Mouse (Mus musculus) hindbrain, embryonic 10.5 days (tissue): ENCODE measurements at regions not wholly inside any gene's neighbourhood (a gene's known extent, or its start where the extent isn't known, plus 50 kb on each side); places are given as distances from the start of the nearest gene placed in this dataset.

Experiments used
- DNase-seq: peaks from one replicate; pipeline ENCODE4 v3.0.0-alpha.2; 2017; ENCODE audit warnings: low spot score
- H3K27ac ChIP-seq: fragments of 300-500 bp; sonication (generic); 2 replicates; pipeline ENCODE4 v1.5.1; 2016; ENCODE audit warnings: mild to moderate bottlenecking, moderate library complexity
- H3K27me3 ChIP-seq: fragments of 300-500 bp; sonication (generic); 2 replicates; pipeline ENCODE4 v1.6.1; 2016; ENCODE audit warnings: mild to moderate bottlenecking; ENCODE audit not compliant: poor library complexity, insufficient read depth, severe bottlenecking
- H3K36me3 ChIP-seq: fragments of 300-500 bp; sonication (generic); 2 replicates; pipeline ENCODE4 v1.6.1; 2016; ENCODE audit warnings: mild to moderate bottlenecking, moderate library complexity
- H3K4me1 ChIP-seq: fragments of 300-500 bp; sonication (generic); replicated peaks from 2 replicates; pipeline ENCODE4 v1.6.1; 2016; ENCODE audit warnings: mild to moderate bottlenecking
- H3K4me3 ChIP-seq: fragments of 300-500 bp; sonication (generic); 2 replicates; pipeline ENCODE4 v1.5.1; 2016; ENCODE audit warnings: mild to moderate bottlenecking, moderate library complexity
- H3K9me3 ChIP-seq: fragments of 300-500 bp; sonication (generic); 2 replicates; pipeline ENCODE4 v1.6.1; 2016; ENCODE audit warnings: mild to moderate bottlenecking, moderate library complexity
- WGBS: fragments of 180-500 bp; shearing (Covaris S2); methylation state at CpG from one replicate; pipeline ENCODE4 v1.1.7; 2016; 5-methylcytosine and 5-hydroxymethylcytosine counted together

GRCm38 (mm10) chr15:5579559-5579958 is 335.6 kb upstream of the Ptger4 start:
- Histone ChIP-seq H3K27me3 (no peaks in the 10 kb centered on the region), H3K4me3 (no peak overlapping the region), H3K27ac (no peak overlapping the region), H3K36me3 (no peaks in the 10 kb centered on the region), H3K9me3 (no peaks in the 10 kb centered on the region), H3K4me1 (no peaks in the 10 kb centered on the region)
- DNase-seq, result no peak
- 86% methylated on average over 2 of the region's 2 CpGs for WGBS

- DNase-seq, result no peak
- Histone ChIP-seq H3K27ac (no peak overlapping the region), H3K4me3 (no peak overlapping the region), H3K9me3 (no peaks in the 10 kb centered on the region), H3K36me3 (no peaks in the 10 kb centered on the region), H3K4me1 (no peaks in the 10 kb centered on the region), H3K27me3 (no peaks in the 10 kb centered on the region)
- 95% methylated on average over 4 of the region's 4 CpGs for WGBS
These were observed 336.4 kb upstream of the Ptger4 start for GRCm38 (mm10) chr15:5580416-5580815.

GRCm38 (mm10) chr15:5584381-5584780 is 340.4 kb upstream of the Ptger4 start:
- no peak overlapping the region for H3K4me3 ChIP-seq
- no peak overlapping the region for H3K27ac ChIP-seq
- H3K36me3 ChIP-seq, result no peaks in the 10 kb centered on the region
- WGBS, result 84% methylated on average over 2 of the region's 2 CpGs
- no peaks in the 10 kb centered on the region for H3K4me1 ChIP-seq
- H3K27me3 ChIP-seq, result no peaks in the 10 kb centered on the region
- DNase-seq, result no peak
- H3K9me3 ChIP-seq, result no peaks in the 10 kb centered on the region

GRCm38 (mm10) chr15:5604732-5605266 is 360.8 kb upstream of the Ptger4 start:
- no peak for DNase-seq
- Histone ChIP-seq H3K9me3 (no peaks in the 10 kb centered on the region), H3K27me3 (no peaks in the 10 kb centered on the region), H3K4me1 (no peaks in the 10 kb centered on the region), H3K4me3 (no peak overlapping the region), H3K36me3 (no peaks in the 10 kb centered on the region), H3K27ac (no peak overlapping the region)
- WGBS, result 75% methylated on average over 4 of the region's 4 CpGs

GRCm38 (mm10) chr15:5607533-5607932 is 363.5 kb upstream of the Ptger4 start:
- H3K36me3 ChIP-seq, result no peaks in the 10 kb centered on the region
- no peak for DNase-seq
- H3K4me1 ChIP-seq, result no peaks in the 10 kb centered on the region
- no peak overlapping the region for H3K27ac ChIP-seq
- H3K27me3 ChIP-seq, result no peaks in the 10 kb centered on the region
- no peaks in the 10 kb centered on the region for H3K9me3 ChIP-seq
- H3K4me3 ChIP-seq, result no peak overlapping the region
- WGBS, result 80% methylated on average over 2 of the region's 2 CpGs

GRCm38 (mm10) chr15:5623021-5623420 is 379.0 kb upstream of the Ptger4 start:
- Histone ChIP-seq H3K27me3 (no peaks in the 10 kb centered on the region), H3K4me1 (no peaks in the 10 kb centered on the region), H3K4me3 (no peak overlapping the region), H3K27ac (no peak overlapping the region), H3K9me3 (no peaks in the 10 kb centered on the region), H3K36me3 (no peaks in the 10 kb centered on the region)
- 77% methylated on average over 5 of the region's 5 CpGs for WGBS
- DNase-seq, result no peak

GRCm38 (mm10) chr15:5625367-5625766 is 381.4 kb upstream of the Ptger4 start:
- Histone ChIP-seq H3K9me3 (no peaks in the 10 kb centered on the region), H3K4me1 (no peaks in the 10 kb centered on the region), H3K27ac (no peak overlapping the region), H3K27me3 (no peaks in the 10 kb centered on the region), H3K4me3 (no peak overlapping the region), H3K36me3 (no peaks in the 10 kb centered on the region)
- WGBS, result 87% methylated on average over 2 of the region's 2 CpGs
- no peak for DNase-seq

- Histone ChIP-seq H3K4me3 (no peak overlapping the region), H3K27me3 (no peaks in the 10 kb centered on the region), H3K9me3 (no peaks in the 10 kb centered on the region), H3K4me1 (no peaks in the 10 kb centered on the region), H3K27ac (no peak overlapping the region), H3K36me3 (no peaks in the 10 kb centered on the region)
- WGBS, result 69% methylated on average over 1 of the region's 1 CpGs
- DNase-seq, result no peak
These were observed 402.7 kb upstream of the Ptger4 start for GRCm38 (mm10) chr15:5646673-5647072.

GRCm38 (mm10) chr15:5658796-5659195 is 414.8 kb upstream of the Ptger4 start:
- Histone ChIP-seq H3K27me3 (no peaks in the 10 kb centered on the region), H3K4me1 (no peaks in the 10 kb centered on the region), H3K4me3 (no peak overlapping the region), H3K9me3 (no peaks in the 10 kb centered on the region), H3K36me3 (no peaks in the 10 kb centered on the region), H3K27ac (no peak overlapping the region)
- WGBS, result 84% methylated on average over 6 of the region's 6 CpGs
- no peak for DNase-seq

GRCm38 (mm10) chr15:5660819-5661218 is 416.8 kb upstream of the Ptger4 start:
- no peak overlapping the region for H3K27ac ChIP-seq
- no peaks in the 10 kb centered on the region for H3K4me1 ChIP-seq
- H3K27me3 ChIP-seq, result no peaks in the 10 kb centered on the region
- no peaks in the 10 kb centered on the region for H3K9me3 ChIP-seq
- no peak overlapping the region for H3K4me3 ChIP-seq
- DNase-seq, result no peak
- H3K36me3 ChIP-seq, result no peaks in the 10 kb centered on the region
- WGBS, result 83% methylated on average over 3 of the region's 3 CpGs

GRCm38 (mm10) chr15:5671781-5672180 is 427.8 kb upstream of the Ptger4 start:
- Histone ChIP-seq H3K27ac (no peak overlapping the region), H3K9me3 (no peaks in the 10 kb centered on the region), H3K4me1 (no peaks in the 10 kb centered on the region), H3K4me3 (no peak overlapping the region), H3K36me3 (no peaks in the 10 kb centered on the region), H3K27me3 (no peaks in the 10 kb centered on the region)
- no peak for DNase-seq

- no peaks in the 10 kb centered on the region for H3K9me3 ChIP-seq
- WGBS, result 91% methylated on average over 3 of the region's 3 CpGs
These were observed 432.7 kb upstream of the Ptger4 start for GRCm38 (mm10) chr15:5676704-5677103.

GRCm38 (mm10) chr15:5693810-5694209 is 449.8 kb upstream of the Ptger4 start:
- Histone ChIP-seq H3K4me3 (no peak overlapping the region), H3K27ac (no peak overlapping the region), H3K4me1 (no peaks in the 10 kb centered on the region), H3K9me3 (no peaks in the 10 kb centered on the region), H3K27me3 (no peaks in the 10 kb centered on the region), H3K36me3 (no peaks in the 10 kb centered on the region)
- no peak for DNase-seq
- 92% methylated on average over 1 of the region's 1 CpGs for WGBS

More at GRCm38 (mm10) chr15:5676704-5677103, 432.7 kb upstream of the Ptger4 start:
- DNase-seq, result no peak
- Histone ChIP-seq H3K27me3 (no peaks in the 10 kb centered on the region), H3K27ac (no peak overlapping the region), H3K4me1 (no peaks in the 10 kb centered on the region), H3K36me3 (no peaks in the 10 kb centered on the region), H3K4me3 (no peak overlapping the region)

- no peak for DNase-seq
- H3K27me3 ChIP-seq, result no peaks in the 10 kb centered on the region
- 87% methylated on average over 3 of the region's 3 CpGs for WGBS
- no peak overlapping the region for H3K4me3 ChIP-seq
- no peaks in the 10 kb centered on the region for H3K36me3 ChIP-seq
- H3K4me1 ChIP-seq, result no peaks in the 10 kb centered on the region
- H3K9me3 ChIP-seq, result no peaks in the 10 kb centered on the region
- H3K27ac ChIP-seq, result no peak overlapping the region
These were observed 451.0 kb upstream of the Ptger4 start for GRCm38 (mm10) chr15:5695015-5695414.
